Mouse (Mus musculus) testis, adult 2 months (tissue): ENCODE data around the gene Prkcb.

ENCODE experiments used
- CTCF ChIP-seq: fragments of 200-500 bp; IDR thresholded peaks from 2 replicates; pipeline ENCODE4 v1.5.1; 2012; ENCODE audit warnings: low read depth, mild to moderate bottlenecking, inconsistent platforms, low read length, moderate library complexity; ENCODE audit not compliant: control insufficient read depth, insufficient read depth, insufficient replicate concordance
- POLR2A ChIP-seq: fragments of 200-500 bp; IDR thresholded peaks from 2 replicates; pipeline ENCODE4 v1.6.1; 2012; ENCODE audit warnings: low read depth, mild to moderate bottlenecking, inconsistent platforms, low read length, moderate library complexity; ENCODE audit not compliant: control insufficient read depth

DNA sequence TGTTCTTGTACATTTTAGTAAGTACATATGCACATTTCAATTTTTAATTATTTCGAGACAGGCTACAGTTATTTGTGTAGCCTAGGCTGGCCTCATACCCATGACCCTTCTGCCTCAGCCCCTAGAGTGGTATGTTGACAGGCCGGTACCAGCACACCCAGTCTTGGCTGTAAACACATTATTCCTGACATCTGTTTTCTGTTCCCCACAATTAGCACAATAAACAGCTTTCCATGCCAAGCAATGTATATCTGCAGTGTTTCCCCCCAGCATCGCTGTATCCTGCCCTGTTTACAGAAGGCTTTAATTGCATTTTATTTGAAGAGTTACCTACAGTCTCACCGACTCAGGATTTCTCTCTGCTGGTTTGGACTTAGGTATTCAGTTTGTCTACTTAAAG, 64.8 kb downstream of the Prkcb start:
- TF ChIP-seq POLR2A (no peak), CTCF (no peak)
